Mouse (Mus musculus) T-cell, adult 66 days (primary cell): ENCODE data around the gene Nrm. TPM values are rescaled to one million over a fixed set of nuclear protein-coding genes. Genes with fewer than 3 reads are reported as not detected.

Experiments
- total RNA-seq, 2 experiments: library from RNA; stranded (reverse); gene quantifications; 3 replicates in 1 of 2; 4 replicates in 1 of 2; pipeline ENCODE4 v1.2.4; 2023

The Nrm gene
- 10 to 100 TPM; 17.7 to 25.2 TPM for total RNA-seq

GRCm38 (mm10) chr17:35861198-35861857, at the start of gene Nrm:
Nrm (plus strand) TSS chr17:35861318.

GRCm38 (mm10) chr17:35821439-35822430, 39.4 kb upstream of the Nrm start, which contains the start of gene Ier3:
Ier3 (plus strand) TSS chr17:35821684.

GRCm38 (mm10) chr17:35822964-35823937, 37.9 kb upstream of the Nrm start, which contains the start of gene Flot1:
Flot1 (plus strand) TSS chr17:35823230.

GRCm38 (mm10) chr17:35838122-35838544, 23.0 kb upstream of the Nrm start, which contains the start of gene Tubb5:
Tubb5 (minus strand) TSS chr17:35838306.

GRCm38 (mm10) chr17:35841076-35841950, 19.8 kb upstream of the Nrm start, which contains the start of gene Mdc1:
Mdc1 (plus strand) TSS chr17:35841515.

GRCm38 (mm10) chr17:35865481-35866280, 4.6 kb downstream of the Nrm start, which contains the start of gene Ppp1r18:
Ppp1r18 (plus strand) TSS chr17:35865593.

GRCm38 (mm10) chr17:35879245-35880057, 18.3 kb downstream of the Nrm start, which contains the start of gene Dhx16:
Dhx16 (plus strand) TSS chr17:35879819.

GRCm38 (mm10) chr17:35896781-35897643, 35.9 kb downstream of the Nrm start, which contains the start of gene 2310061I04Rik:
2310061I04Rik (minus strand) TSS chr17:35897431.

GRCm38 (mm10) chr17:35909919-35910369, 48.8 kb downstream of the Nrm start, which contains the start of gene Atat1:
Atat1 (minus strand) TSS chr17:35910075.

Other genes starting within 250 kb of the Nrm start
- gene Gm9573, start 234.7 kb upstream of the Nrm start, total RNA-seq: not detected
- not detected for gene Mucl3, start 217.6 kb upstream of the Nrm start, total RNA-seq
- gene Vars2, start 193.7 kb upstream of the Nrm start, total RNA-seq: 10 to 100 TPM; 44.8 to 58.6 TPM
- 10 to 100 TPM; 13.8 to 18.2 TPM for gene Gtf2h4, start 187.6 kb upstream of the Nrm start, total RNA-seq
- 10 to 100 TPM; 13.6 to 16.9 TPM for gene Ddr1, start 156.7 kb upstream of the Nrm start, total RNA-seq
- gene Ier3, start 39.6 kb upstream of the Nrm start, total RNA-seq: 10 to 100 TPM; 11.6 to 12.6 TPM
- 10 to 100 TPM; 44.7 to 60.4 TPM for gene Flot1, start 38.1 kb upstream of the Nrm start, total RNA-seq
- 100 to 1,000 TPM; 597 to 644 TPM for gene Tubb5, start 23.0 kb upstream of the Nrm start, total RNA-seq
- 10 to 100 TPM; 69.1 to 70.7 TPM for gene Mdc1, start 19.8 kb upstream of the Nrm start, total RNA-seq
- 100 to 1,000 TPM; 274 to 296 TPM for gene Ppp1r18, start 4.3 kb downstream of the Nrm start, total RNA-seq
- 100 to 1,000 TPM; 115 to 129 TPM for gene Dhx16, start 18.5 kb downstream of the Nrm start, total RNA-seq
- 10 to 100 TPM; 26.8 to 30.6 TPM for gene 2310061I04Rik, start 36.1 kb downstream of the Nrm start, total RNA-seq
- gene Atat1, start 48.8 kb downstream of the Nrm start, total RNA-seq: 10 to 100 TPM in 1 of 2 experiments, 1 to 10 TPM in 1; 8.6 to 18.5 TPM
- gene Mrps18b, start 55.1 kb downstream of the Nrm start, total RNA-seq: 10 to 100 TPM; 56.9 to 67.4 TPM
- gene Ppp1r10, start 55.1 kb downstream of the Nrm start, total RNA-seq: 100 to 1,000 TPM; 143 to 144 TPM
- gene Abcf1, start 108.4 kb downstream of the Nrm start, total RNA-seq: 100 to 1,000 TPM; 126 to 131 TPM
- 10 to 100 TPM; 57.6 to 66.0 TPM for gene Gnl1, start 118.5 kb downstream of the Nrm start, total RNA-seq
- 10 to 100 TPM; 48.3 to 58.1 TPM for gene Prr3, start 118.9 kb downstream of the Nrm start, total RNA-seq
- 10 to 100 TPM; 23.1 to 34.7 TPM for gene H2-T24, start 159.2 kb downstream of the Nrm start, total RNA-seq
- gene H2-T23, start 171.5 kb downstream of the Nrm start, total RNA-seq: 100 to 1,000 TPM; 319 to 355 TPM
- 100 to 1,000 TPM; 195 to 209 TPM for gene H2-T22, start 181.4 kb downstream of the Nrm start, total RNA-seq
- 1 to 10 TPM; 1.7 to 2.2 TPM for gene Gm6034, start 181.6 kb downstream of the Nrm start, total RNA-seq
- 10 to 100 TPM; 95.4 to 96.7 TPM for gene Gm11127, start 197.1 kb downstream of the Nrm start, total RNA-seq